Mouse (Mus musculus): ENCODE results near the gene Ccdc40. TPM values are rescaled to one million over a fixed set of nuclear protein-coding genes. Genes with fewer than 3 reads are reported as not detected.

Gene Ccdc40
- polyA plus RNA-seq, 1 experiment from 2014 or later, result 6.5 TPM

DNA sequence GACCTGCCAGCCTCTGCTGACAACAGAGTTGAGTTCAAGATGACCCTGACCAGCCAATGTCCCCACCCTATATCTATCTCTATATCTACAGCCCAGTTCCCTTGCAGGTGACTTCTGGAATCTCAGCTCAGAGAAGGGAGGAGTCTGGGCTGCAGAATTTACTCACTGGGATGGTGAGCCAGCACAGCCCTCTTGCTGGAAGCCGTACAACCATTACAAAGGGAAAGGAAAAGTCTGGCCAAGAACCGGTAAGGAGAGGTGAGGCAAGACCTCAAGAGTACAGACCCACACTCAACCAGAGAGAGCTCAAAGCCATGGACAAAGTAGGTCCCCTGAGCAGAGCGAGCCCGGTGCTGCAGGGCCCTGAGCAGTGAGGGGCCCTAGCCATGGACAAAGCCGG is 36.2 kb upstream of the Ccdc40 start:
- no peak overlapping the region for H3K27ac ChIP-seq
- H3K4me2 ChIP-seq, result no peak overlapping the region
- H3K27me3 ChIP-seq, result 0 out of 2 replicates have a peak, but pooled peaks cover 6% of the 10 kb centered on the region
- H3K9me3 ChIP-seq (replicated peaks), result no peaks in the 10 kb centered on the region
- WGBS, result 82% methylated on average over 5 of the region's 5 CpGs
- ATAC-seq (replicated peaks; ENCODE audit: low FRiP score), result no peak
- H3K9ac ChIP-seq, result no peak overlapping the region
- H3K4me3 ChIP-seq (replicated peaks), result no peak overlapping the region
- H3K4me1 ChIP-seq, result peaks cover 30% of the 10 kb centered on the region
- H3K36me3 ChIP-seq, result no peaks in the 10 kb centered on the region; the same call in 1 of the 2 replicates

- no peak overlapping the region for H3K4me3 ChIP-seq (replicated peaks)
- H3K36me3 ChIP-seq, result no peaks in the 10 kb centered on the region; the same call in 1 of the 2 replicates
- no peaks in the 10 kb centered on the region for H3K9me3 ChIP-seq (replicated peaks)
- peaks cover 26% of the 10 kb centered on the region for H3K4me1 ChIP-seq
- no peak overlapping the region for H3K4me2 ChIP-seq
- WGBS, result 79% methylated on average over 9 of the region's 9 CpGs
- no peak overlapping the region for H3K27ac ChIP-seq
- H3K27me3 ChIP-seq, result 0 out of 2 replicates have a peak, but pooled peaks cover 6% of the 10 kb centered on the region
- no peak for ATAC-seq (replicated peaks; ENCODE audit: low FRiP score)
- H3K9ac ChIP-seq, result no peak overlapping the region
Observed at GRCm38 (mm10) chr11:119192605-119193004, 35.8 kb upstream of the Ccdc40 start.

DNA sequence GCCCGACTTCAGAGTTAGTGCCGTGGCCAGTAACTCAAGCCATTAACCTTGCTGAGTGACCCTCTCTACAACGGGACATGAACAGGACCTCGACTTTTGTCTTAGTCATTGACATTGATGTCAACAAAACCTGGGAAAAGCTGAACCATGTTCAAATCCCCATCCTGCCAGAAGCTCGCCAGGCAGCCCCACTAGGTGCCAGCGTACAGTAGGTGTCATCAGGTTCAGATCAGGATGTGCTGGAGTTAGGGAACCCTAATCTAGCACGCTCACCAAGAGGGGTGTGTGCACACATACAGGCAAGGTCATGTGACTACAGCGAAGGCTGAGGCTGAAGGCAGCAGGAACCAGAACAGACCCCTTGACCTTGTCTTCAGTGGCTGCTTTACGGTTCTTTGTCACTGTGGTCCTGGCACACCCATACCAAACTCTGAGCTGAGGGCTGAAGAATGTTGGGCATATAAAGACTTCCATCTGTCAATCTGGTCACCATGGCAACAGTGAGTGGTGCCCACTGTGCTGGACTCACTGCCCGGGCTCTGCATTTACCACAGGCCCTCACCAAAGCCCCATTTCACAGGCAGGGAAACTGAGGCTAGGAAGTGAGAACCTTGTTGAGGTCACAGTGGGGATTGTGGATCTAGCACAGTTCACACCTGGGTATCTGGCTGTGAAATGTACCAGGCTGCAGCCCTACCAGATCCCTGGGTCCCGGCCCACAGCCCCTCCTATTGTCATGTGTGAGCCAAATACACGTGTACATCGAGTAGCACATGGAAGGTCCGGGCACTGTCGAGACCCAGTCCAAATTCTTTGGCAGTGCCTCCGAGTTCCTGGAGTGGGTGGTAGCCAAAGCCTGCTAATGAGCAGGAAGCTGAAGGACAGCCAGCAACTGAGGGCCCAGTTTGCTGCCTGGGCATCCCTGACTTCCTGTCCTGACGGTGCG is 30.5 kb upstream of the Ccdc40 start:
- Histone ChIP-seq H3K9ac (no peak overlapping the region), H3K36me3 (no peaks in the 10 kb centered on the region; the same call in 1 of the 2 replicates), H3K4me2 (no peak overlapping the region), H3K4me1 (peaks cover 20% of the 10 kb centered on the region), H3K9me3 (replicated peaks) (no peaks in the 10 kb centered on the region), H3K27me3 (no peaks in the 10 kb centered on the region), H3K4me3 (replicated peaks) (no peak overlapping the region), H3K27ac (no peak overlapping the region)
- 85% methylated on average over 18 of the region's 18 CpGs for WGBS
- no peak for ATAC-seq (replicated peaks; ENCODE audit: low FRiP score)

DNA sequence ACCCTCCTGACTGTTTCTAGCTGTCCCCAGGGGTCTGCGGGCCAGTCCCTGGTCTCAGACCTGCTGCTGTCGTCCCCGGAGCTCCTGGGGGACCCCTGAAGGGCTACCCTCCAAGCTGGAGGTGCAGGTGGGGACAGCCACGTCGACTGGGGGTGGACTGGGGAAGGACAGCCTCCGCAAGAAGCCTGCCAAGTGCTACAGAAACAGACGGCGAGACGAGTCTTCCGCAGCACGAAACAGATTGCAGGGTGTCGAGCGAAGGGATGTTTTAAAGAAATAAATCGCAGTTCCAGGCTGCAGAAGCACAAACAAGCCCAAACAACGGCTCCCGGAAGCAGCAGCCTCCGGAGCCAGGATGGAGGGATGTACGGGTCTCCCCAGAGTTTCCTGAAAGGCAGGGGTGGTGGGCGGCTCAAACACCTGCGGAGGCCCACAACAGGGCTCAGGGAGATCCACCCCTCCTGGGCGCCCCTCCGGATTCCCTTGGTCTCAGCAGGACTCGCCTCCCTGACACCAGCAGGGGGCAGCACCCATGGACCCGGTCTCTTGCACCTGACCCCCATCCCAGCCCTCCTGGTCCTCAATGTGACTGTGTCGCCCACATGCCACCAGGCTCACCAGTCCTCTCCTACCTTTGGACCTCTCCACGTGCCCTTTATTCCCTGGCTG is 29.7 kb upstream of the Ccdc40 start:
- no peak overlapping the region for H3K9ac ChIP-seq
- H3K4me1 ChIP-seq, result peaks cover 20% of the 10 kb centered on the region
- H3K36me3 ChIP-seq, result no peaks in the 10 kb centered on the region; the same call in 1 of the 2 replicates
- H3K4me2 ChIP-seq, result no peak overlapping the region
- WGBS, result 44% methylated on average over 26 of the region's 26 CpGs
- ATAC-seq (replicated peaks; ENCODE audit: low FRiP score), result no peak
- no peak overlapping the region for H3K4me3 ChIP-seq (replicated peaks)
- no peaks in the 10 kb centered on the region for H3K27me3 ChIP-seq
- no peaks in the 10 kb centered on the region for H3K9me3 ChIP-seq (replicated peaks)
- H3K27ac ChIP-seq, result no peak overlapping the region

DNA sequence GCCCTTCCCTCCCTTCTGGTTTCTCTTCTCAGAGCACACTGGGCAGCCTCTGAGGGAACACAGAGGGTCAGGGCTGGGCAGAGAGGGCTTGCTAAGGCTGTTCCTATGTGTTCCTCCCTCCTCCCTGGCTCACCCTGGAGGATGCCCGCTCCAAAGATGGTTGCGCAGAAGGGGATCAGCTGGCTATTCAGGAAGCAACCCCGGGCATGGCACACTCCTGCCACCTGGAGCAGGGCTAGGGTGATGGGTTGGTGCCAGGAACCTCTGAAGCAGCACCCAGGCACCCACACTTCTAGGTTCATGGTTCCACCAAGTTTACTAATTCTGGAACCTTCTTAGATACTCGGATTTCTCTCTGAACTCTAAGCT is 29.2 kb upstream of the Ccdc40 start:
- peak; percentile 46; the same call in 1 of the 2 replicates for ATAC-seq (replicated peaks; ENCODE audit: low FRiP score)
- Histone ChIP-seq H3K4me2 (no peak overlapping the region), H3K36me3 (no peaks in the 10 kb centered on the region; the same call in 1 of the 2 replicates), H3K27me3 (no peaks in the 10 kb centered on the region), H3K4me1 (peaks cover 20% of the 10 kb centered on the region), H3K9ac (no peak overlapping the region), H3K9me3 (replicated peaks) (no peaks in the 10 kb centered on the region), H3K27ac (no peak overlapping the region), H3K4me3 (replicated peaks) (no peak overlapping the region)
- 76% methylated on average over 4 of the region's 4 CpGs for WGBS

DNA sequence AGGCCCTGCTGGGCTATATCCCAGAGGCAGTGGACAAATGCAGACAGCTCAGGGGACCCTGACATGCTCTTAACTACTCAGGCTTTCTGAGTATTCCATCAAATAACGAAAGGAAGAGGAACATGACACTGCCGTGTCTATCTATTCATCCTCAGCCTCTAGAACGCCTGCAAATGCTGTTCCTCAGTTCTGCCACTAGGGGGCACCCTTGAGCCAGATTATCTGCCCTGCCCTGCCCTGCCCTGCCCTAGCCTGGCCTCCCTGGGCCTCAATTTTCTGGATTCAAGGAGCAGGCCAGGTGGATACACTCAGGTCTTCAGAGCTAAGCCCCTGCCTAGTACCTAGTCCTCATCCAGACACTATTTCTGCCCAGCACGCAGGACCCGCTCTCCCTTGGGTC is 24.9 kb upstream of the Ccdc40 start:
- Histone ChIP-seq H3K27me3 (no peaks in the 10 kb centered on the region), H3K4me2 (no peak overlapping the region), H3K27ac (no peak overlapping the region), H3K4me1 (peaks cover 15% of the 10 kb centered on the region; the same call in 1 of the 2 replicates), H3K4me3 (replicated peaks) (no peak overlapping the region), H3K9ac (no peak overlapping the region), H3K9me3 (replicated peaks) (no peaks in the 10 kb centered on the region), H3K36me3 (peaks cover 23% of the 10 kb centered on the region)
- 53% methylated on average over 5 of the region's 5 CpGs for WGBS
- ATAC-seq (replicated peaks; ENCODE audit: low FRiP score), result no peak

DNA sequence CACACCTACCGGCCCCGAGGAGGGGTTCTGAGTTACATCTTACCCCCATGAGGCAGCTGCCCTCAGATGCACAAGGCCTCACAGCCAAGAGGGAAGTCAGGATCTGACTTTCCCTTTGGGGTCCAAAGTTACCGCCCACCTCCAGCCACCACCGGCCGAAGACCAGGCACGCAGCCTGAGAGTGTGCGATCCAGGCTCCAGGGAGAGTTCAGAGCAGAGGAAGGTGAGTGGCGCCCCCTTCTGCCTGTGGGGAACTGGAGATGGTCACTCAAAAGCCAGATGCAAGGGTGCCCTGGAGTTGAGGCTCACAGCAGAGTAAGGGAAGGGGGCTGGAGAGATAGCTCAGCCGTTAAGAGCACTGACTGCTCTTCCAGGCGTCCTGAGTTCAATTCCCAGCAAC is 22.6 kb upstream of the Ccdc40 start:
- Histone ChIP-seq H3K4me2 (no peak overlapping the region), H3K36me3 (peaks cover 36% of the 10 kb centered on the region), H3K4me3 (replicated peaks) (no peak overlapping the region), H3K27me3 (no peaks in the 10 kb centered on the region), H3K9me3 (replicated peaks) (no peaks in the 10 kb centered on the region), H3K27ac (no peak overlapping the region), H3K9ac (no peak overlapping the region), H3K4me1 (peaks cover 17% of the 10 kb centered on the region)
- 85% methylated on average over 10 of the region's 10 CpGs for whole genome bisulfite sequencing
- ATAC-seq (replicated peaks; ENCODE audit: low FRiP score), result no peak

DNA sequence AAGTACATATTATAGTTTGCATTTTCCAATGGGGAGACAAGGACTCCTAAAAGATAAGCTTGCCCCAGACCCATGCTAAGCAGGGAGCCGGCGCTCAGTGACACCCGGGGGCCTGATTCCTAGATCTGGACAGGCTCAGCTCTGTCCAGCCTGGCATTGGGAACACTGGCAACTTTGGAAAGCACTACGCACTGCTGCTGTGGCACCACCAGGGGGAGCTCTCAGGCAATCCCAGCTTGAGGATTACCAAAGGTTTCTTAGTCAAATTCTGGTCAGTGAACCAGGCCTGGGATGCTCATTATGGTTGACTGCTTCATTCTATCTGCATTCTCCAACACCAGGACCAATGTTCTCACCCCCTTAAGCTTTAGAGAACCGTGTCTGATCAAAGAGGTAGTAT is 21.8 kb upstream of the Ccdc40 start:
- Histone ChIP-seq H3K27me3 (no peaks in the 10 kb centered on the region), H3K9me3 (replicated peaks) (no peaks in the 10 kb centered on the region), H3K27ac (no peak overlapping the region), H3K4me2 (no peak overlapping the region), H3K36me3 (peaks cover 36% of the 10 kb centered on the region), H3K4me1 (peaks cover 18% of the 10 kb centered on the region), H3K9ac (no peak overlapping the region), H3K4me3 (replicated peaks) (no peak overlapping the region)
- no peak for ATAC-seq (replicated peaks; ENCODE audit: low FRiP score)
- 39% methylated on average over 5 of the region's 5 CpGs for WGBS

- no peak overlapping the region for H3K4me2 ChIP-seq
- no peak for ATAC-seq (replicated peaks; ENCODE audit: low FRiP score)
- 90% methylated on average over 6 of the region's 6 CpGs for WGBS
- no peak overlapping the region for H3K9ac ChIP-seq
- H3K9me3 ChIP-seq (replicated peaks), result no peaks in the 10 kb centered on the region
- no peak overlapping the region for H3K4me3 ChIP-seq (replicated peaks)
- peaks cover 18% of the 10 kb centered on the region for H3K4me1 ChIP-seq
- no peaks in the 10 kb centered on the region for H3K27me3 ChIP-seq
- H3K36me3 ChIP-seq, result peaks cover 36% of the 10 kb centered on the region
- H3K27ac ChIP-seq, result no peak overlapping the region
Observed at GRCm38 (mm10) chr11:119207986-119208385, 20.4 kb upstream of the Ccdc40 start.

GRCm38 (mm10) chr11:119208870-119209370 is 19.5 kb upstream of the Ccdc40 start:
- Histone ChIP-seq H3K9ac (no peak overlapping the region), H3K4me2 (no peak overlapping the region), H3K36me3 (peaks cover 36% of the 10 kb centered on the region), H3K4me3 (replicated peaks) (no peak overlapping the region), H3K27me3 (no peaks in the 10 kb centered on the region), H3K9me3 (replicated peaks) (no peaks in the 10 kb centered on the region), H3K27ac (no peak overlapping the region), H3K4me1 (peaks cover 27% of the 10 kb centered on the region)
- 91% methylated on average over 20 of the region's 20 CpGs for WGBS
- ATAC-seq (replicated peaks; ENCODE audit: low FRiP score), result no peak

- ATAC-seq (replicated peaks; ENCODE audit: low FRiP score), result no peak
- H3K27me3 ChIP-seq, result no peaks in the 10 kb centered on the region
- no peak overlapping the region for H3K9ac ChIP-seq
- peaks cover 36% of the 10 kb centered on the region for H3K36me3 ChIP-seq
- peaks cover 32% of the 10 kb centered on the region for H3K4me1 ChIP-seq
- no peak overlapping the region for H3K4me2 ChIP-seq
- no peak overlapping the region for H3K4me3 ChIP-seq (replicated peaks)
- no peaks in the 10 kb centered on the region for H3K9me3 ChIP-seq (replicated peaks)
- 71% methylated on average over 10 of the region's 10 CpGs for WGBS
- no peak overlapping the region for H3K27ac ChIP-seq
Observed at GRCm38 (mm10) chr11:119209371-119210025, 18.9 kb upstream of the Ccdc40 start.

Measured in kidney, embryonic 15.5 days (tissue).